Mouse (Mus musculus) heart, postnatal 25 days (tissue): Measurements from ENCODE around the gene Cry2. TPM values are rescaled to one million over a fixed set of nuclear protein-coding genes. Genes with fewer than 3 reads are reported as not detected.

ENCODE experiments used
- DNase-seq: peaks from one replicate; pipeline ENCODE4 v3.0.0; 2022; ENCODE audit warnings: low spot score
- intact Hi-C: fragments of 180-260 bp; cut with DNase I; formaldehyde crosslinking; loops from one replicate; pipeline ENCODE4 v1.15.1; 2025
- microRNA-seq: library from miRNA; unstranded; fragments of <30 nt; microRNA quantifications from one replicate; pipeline ENCODE4 v1.2.0, GENCODE M21; 2022
- total RNA-seq, 2 experiments: library from RNA; stranded (reverse); gene quantifications; 2 replicates each; pipeline ENCODE4 v1.2.3; 2021

Cry2 gene
- total RNA-seq, 2 experiments from 2014 or later: 14.2 to 25.9 TPM

GRCm38 (mm10) chr2:92354224-92354623 is 79.6 kb downstream of the Cry2 start:
- intact Hi-C loops: no loop called here
- no peak for DNase-seq

Small RNA genes lying within 50 kb of the gene (microRNA-seq; reads per million reads assigned to microRNA genes)
- not detected for gene Mir7000

Other genes starting within 250 kb of the Cry2 start
- gene Pex16, start 59.4 kb downstream of the Cry2 start, total RNA-seq: 10 to 100 TPM; 19.4 to 24.5 TPM
- gene Large2, start 59.2 kb downstream of the Cry2 start, total RNA-seq: under 1 TPM in 1 of 2 experiments, not detected in 1; 0.67 TPM
- gene 1700029I15Rik, start 51.5 kb downstream of the Cry2 start, total RNA-seq: 1 to 10 TPM; 1.5 to 2.1 TPM
- 1 to 10 TPM; 4.7 to 5.7 TPM for gene Mapk8ip1, start 32.8 kb downstream of the Cry2 start, total RNA-seq
- gene Slc35c1, start 26.5 kb upstream of the Cry2 start, total RNA-seq: 1 to 10 TPM; 6.1 to 6.6 TPM
- 1 to 10 TPM; 3.3 to 4.1 TPM for gene Chst1, start 165.7 kb upstream of the Cry2 start, total RNA-seq